Mouse (Mus musculus): ENCODE measurements around the gene Nol4l. TPM values are rescaled to one million over a fixed set of nuclear protein-coding genes. Genes with fewer than 3 reads are reported as not detected.
"Not testable (repeated sequence)": the region's sequence is repeated elsewhere in the genome, so short reads cannot be mapped to it uniquely, and the experiment has no call there.

Nol4l gene
- polyA plus RNA-seq, 1 experiment from 2014 or later, result 10.3 TPM

DNA sequence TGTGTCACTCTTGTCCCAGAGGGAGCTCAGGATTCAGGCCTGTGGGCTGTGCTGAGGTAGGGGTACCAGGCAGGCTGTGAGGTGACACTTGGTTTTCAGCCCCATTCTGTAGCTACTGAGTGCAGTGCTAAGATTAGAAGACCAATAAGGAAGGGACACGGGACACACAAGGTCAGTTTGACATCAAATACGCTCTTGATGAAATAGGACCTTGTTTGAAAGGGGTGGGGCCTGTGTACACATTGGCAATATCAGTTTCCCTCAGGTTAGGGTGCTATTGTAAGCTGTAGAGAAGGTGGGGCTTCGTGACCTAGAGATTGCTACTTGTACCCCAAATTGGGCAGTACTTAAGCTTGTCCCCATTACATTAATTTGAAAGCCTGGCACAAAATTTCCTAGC lies 124.9 kb downstream of the Nol4l start:
- no peak overlapping the region for H3K27ac ChIP-seq (replicated peaks)
- peaks cover 44% of the 10 kb centered on the region for H3K36me3 ChIP-seq
- no peaks in the 10 kb centered on the region for H3K4me1 ChIP-seq
- no peaks in the 10 kb centered on the region for H3K27me3 ChIP-seq
- 80% methylated on average over 3 of the region's 3 CpGs for WGBS
- H3K4me2 ChIP-seq (replicated peaks), result no peak overlapping the region
- H3K9ac ChIP-seq, result no peak overlapping the region
- no peaks in the 10 kb centered on the region for H3K9me3 ChIP-seq (replicated peaks)
- ATAC-seq (ENCODE audit: insufficient number of reproducible peaks, low FRiP score, low TSS enrichment, low read depth), result no peak
- no peak overlapping the region for H3K4me3 ChIP-seq (replicated peaks)

DNA sequence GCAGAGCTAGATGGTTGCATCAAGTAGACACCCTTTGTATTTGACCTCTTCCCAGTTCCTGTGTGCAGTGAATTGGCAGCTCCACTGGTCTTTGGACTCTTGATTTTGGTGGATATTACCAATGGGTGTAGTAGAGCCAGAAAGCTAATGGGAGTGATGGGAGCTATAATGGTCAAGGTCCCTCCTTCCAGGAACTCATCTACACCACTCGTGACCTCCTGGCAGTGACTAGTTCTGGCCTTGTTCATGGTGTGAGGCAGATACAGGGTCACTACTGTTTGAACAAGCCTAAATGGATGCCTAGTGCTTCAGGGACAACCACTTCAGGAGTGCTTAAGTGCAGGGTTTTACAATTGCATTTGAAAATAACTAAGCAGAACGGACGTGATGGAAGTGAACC lies 125.7 kb downstream of the Nol4l start:
- H3K9ac ChIP-seq, result no peak overlapping the region
- 91% methylated on average over 3 of the region's 3 CpGs for WGBS
- no peak overlapping the region for H3K27ac ChIP-seq (replicated peaks)
- no peaks in the 10 kb centered on the region for H3K27me3 ChIP-seq
- ATAC-seq (ENCODE audit: insufficient number of reproducible peaks, low FRiP score, low TSS enrichment, low read depth), result no peak
- no peak overlapping the region for H3K4me3 ChIP-seq (replicated peaks)
- H3K4me2 ChIP-seq (replicated peaks), result no peak overlapping the region
- H3K4me1 ChIP-seq, result no peaks in the 10 kb centered on the region
- H3K36me3 ChIP-seq, result peaks cover 45% of the 10 kb centered on the region
- no peaks in the 10 kb centered on the region for H3K9me3 ChIP-seq (replicated peaks)

DNA sequence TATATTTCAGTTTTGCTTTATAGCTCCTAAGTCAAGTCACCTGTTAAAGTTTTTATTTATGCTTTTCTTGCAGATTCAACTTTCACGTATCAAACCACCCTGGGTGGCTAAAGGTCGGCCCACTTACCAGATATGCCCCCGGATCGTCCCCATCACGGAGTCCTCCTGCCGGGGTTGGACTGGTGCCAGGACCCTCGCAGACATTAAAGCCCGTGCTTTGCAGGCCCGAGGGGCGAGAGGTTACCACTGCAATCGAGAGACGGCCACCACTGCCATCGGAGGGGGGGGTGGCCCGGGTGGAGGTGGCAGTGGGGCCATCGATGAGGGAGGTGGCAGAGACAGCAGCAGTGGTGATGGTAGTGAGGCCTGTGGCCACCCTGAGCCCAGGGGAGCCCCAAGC lies 130.6 kb downstream of the Nol4l start:
- no peak overlapping the region for H3K9ac ChIP-seq
- H3K27ac ChIP-seq (replicated peaks), result no peak overlapping the region
- H3K4me2 ChIP-seq (replicated peaks), result no peak overlapping the region
- no peak overlapping the region for H3K4me3 ChIP-seq (replicated peaks)
- H3K27me3 ChIP-seq, result no peaks in the 10 kb centered on the region
- ATAC-seq (ENCODE audit: insufficient number of reproducible peaks, low FRiP score, low TSS enrichment, low read depth), result no peak
- H3K9me3 ChIP-seq (replicated peaks), result no peaks in the 10 kb centered on the region
- H3K36me3 ChIP-seq, result peaks cover 84% of the 10 kb centered on the region
- WGBS, result 83% methylated on average over 15 of the region's 15 CpGs
- H3K4me1 ChIP-seq, result no peaks in the 10 kb centered on the region

DNA sequence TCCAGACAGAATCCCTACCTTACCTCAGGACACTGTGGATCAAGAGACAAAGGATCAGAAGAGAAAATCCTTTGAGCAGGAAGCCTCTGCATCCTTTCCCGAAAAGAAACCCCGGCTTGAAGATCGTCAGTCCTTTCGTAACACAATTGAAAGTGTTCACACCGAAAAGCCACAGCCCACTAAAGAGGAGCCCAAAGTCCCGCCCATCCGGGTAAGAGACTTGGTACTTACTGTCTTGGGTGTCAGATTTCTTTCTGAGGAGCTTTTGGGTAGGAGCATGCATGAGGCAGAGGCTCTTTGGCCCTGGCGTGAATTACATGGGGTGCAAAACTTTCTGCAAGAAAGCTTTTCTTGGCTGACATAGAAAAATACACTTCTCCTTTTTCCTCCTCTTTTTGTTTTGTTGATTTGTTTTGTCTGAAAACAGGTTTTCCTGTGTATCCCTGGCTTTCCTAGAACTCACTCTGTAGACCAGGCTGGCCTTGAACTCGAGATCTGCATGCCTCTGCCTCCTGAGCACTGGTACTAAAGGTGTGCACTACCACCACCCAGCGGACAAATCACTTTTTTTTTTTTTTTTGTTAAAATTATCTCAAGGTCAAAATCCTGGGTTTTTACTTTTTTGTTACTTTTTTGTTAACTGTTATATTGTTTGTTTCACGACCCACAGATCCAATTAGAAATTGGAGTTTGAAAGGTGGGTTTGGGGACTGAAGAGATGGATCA lies 131.8 kb downstream of the Nol4l start:
- Histone ChIP-seq H3K4me2 (replicated peaks) (no peak overlapping the region), H3K9ac (no peak overlapping the region), H3K27me3 (no peaks in the 10 kb centered on the region), H3K4me1 (no peaks in the 10 kb centered on the region), H3K9me3 (replicated peaks) (no peaks in the 10 kb centered on the region), H3K27ac (replicated peaks) (no peak overlapping the region), H3K4me3 (replicated peaks) (no peak overlapping the region), H3K36me3 (peaks cover 96% of the 10 kb centered on the region)
- ATAC-seq (ENCODE audit: insufficient number of reproducible peaks, low FRiP score, low TSS enrichment, low read depth), result no peak
- WGBS, result 85% methylated on average over 11 of the region's 11 CpGs

DNA sequence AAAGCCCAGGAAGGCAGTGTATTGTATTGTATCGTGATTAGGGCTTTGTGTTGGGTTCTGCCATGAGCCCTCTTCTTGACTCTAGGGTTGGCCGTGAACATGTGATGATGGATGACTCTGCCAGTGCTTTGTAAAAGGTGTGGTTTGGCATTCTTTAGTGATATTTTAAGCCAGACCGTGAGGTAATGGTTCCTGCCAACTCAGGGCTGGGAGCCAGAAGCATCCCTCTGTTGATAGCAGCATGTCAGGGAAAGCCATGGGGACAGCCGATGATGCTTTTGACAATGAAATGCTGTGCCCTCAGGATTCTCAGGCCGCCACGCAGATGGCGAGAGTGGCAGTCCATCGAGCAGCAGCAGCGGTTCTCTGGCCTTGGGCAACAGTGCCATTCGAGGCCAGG lies 136.7 kb downstream of the Nol4l start:
- ATAC-seq (ENCODE audit: insufficient number of reproducible peaks, low FRiP score, low TSS enrichment, low read depth), result no peak
- Histone ChIP-seq H3K4me1 (no peaks in the 10 kb centered on the region), H3K9me3 (replicated peaks) (no peaks in the 10 kb centered on the region), H3K4me3 (replicated peaks) (no peak overlapping the region), H3K9ac (no peak overlapping the region), H3K36me3 (peaks cover 72% of the 10 kb centered on the region), H3K27me3 (no peaks in the 10 kb centered on the region), H3K4me2 (replicated peaks) (no peak overlapping the region), H3K27ac (replicated peaks) (no peak overlapping the region)
- 92% methylated on average over 10 of the region's 10 CpGs for WGBS

DNA sequence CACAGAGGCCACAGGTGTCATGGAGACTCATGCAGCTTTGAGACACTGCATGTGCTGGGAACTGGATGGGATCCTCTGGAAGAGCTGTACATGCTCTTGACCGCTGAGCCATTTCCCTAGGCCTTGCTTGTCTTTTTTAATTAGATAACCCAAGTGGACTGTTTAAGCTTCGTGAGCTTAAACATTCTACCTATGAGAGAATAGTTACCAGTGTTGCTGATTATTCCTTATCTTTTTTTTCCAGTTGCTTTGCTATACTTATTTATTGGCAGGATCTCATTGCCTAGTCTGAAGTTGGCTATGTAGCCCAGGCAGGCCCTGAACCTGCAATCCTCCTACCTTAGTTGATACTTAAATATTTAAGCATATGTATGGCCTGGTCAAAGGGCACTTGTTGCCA lies 139.9 kb downstream of the Nol4l start:
- H3K9ac ChIP-seq, result no peak overlapping the region
- H3K27me3 ChIP-seq, result no peaks in the 10 kb centered on the region
- H3K4me1 ChIP-seq, result no peaks in the 10 kb centered on the region
- ATAC-seq (ENCODE audit: insufficient number of reproducible peaks, low FRiP score, low TSS enrichment, low read depth), result no peak
- H3K36me3 ChIP-seq, result peaks cover 60% of the 10 kb centered on the region
- no peak overlapping the region for H3K4me3 ChIP-seq (replicated peaks)
- H3K4me2 ChIP-seq (replicated peaks), result no peak overlapping the region
- no peak overlapping the region for H3K27ac ChIP-seq (replicated peaks)
- 92% methylated on average over 2 of the region's 2 CpGs for WGBS
- no peaks in the 10 kb centered on the region for H3K9me3 ChIP-seq (replicated peaks)

DNA sequence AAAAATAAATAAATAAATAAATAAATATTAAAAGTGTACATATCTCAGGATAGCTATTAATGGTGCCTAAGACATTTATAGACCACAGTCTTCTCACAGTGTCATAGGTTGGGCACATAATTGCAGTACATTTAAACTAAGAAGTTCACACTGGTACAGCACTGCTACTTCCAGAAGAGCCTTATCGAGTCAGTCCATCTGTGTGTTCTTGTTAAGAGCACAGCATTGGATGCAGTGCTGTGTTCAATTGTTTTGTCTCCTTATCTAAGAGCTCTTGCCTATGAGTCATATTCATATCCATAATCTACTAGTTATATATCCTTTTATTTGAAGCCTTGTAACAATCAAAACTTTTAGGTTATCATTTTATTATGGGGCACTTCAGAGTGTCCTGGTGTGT lies 149.3 kb downstream of the Nol4l start:
- 90% methylated on average over 1 of the region's 1 CpGs for WGBS
- no peaks in the 10 kb centered on the region for H3K27me3 ChIP-seq
- H3K4me2 ChIP-seq (replicated peaks), result no peak overlapping the region
- no peaks in the 10 kb centered on the region for H3K4me1 ChIP-seq
- peaks cover 39% of the 10 kb centered on the region for H3K36me3 ChIP-seq
- no peaks in the 10 kb centered on the region for H3K9me3 ChIP-seq (replicated peaks)
- no peak overlapping the region for H3K4me3 ChIP-seq (replicated peaks)
- no peak overlapping the region for H3K9ac ChIP-seq
- H3K27ac ChIP-seq (replicated peaks), result no peak overlapping the region
- no peak for ATAC-seq (ENCODE audit: insufficient number of reproducible peaks, low FRiP score, low TSS enrichment, low read depth)

DNA sequence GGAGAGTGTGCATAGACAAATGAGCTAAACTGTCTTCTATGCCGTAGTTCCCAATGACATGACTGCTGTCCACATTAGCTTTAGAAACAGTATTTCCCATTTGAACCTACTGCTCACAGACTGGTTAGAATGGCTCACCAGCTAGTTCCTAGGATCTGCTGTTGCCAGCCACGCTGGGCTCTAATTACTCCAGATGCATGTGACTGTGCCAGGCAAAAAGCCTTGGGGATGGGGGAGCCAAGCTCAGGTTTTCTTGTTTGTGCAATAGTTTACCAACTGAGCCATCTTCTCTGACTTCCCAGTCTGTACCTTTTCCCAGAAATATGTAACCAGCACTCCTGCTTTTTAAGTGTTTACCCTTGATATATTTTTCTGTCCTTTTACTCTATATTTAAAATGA lies 154.4 kb downstream of the Nol4l start:
- Histone ChIP-seq H3K9ac (no peak overlapping the region), H3K4me1 (no peaks in the 10 kb centered on the region)
- 77% methylated on average over 2 of the region's 2 CpGs for WGBS

DNA sequence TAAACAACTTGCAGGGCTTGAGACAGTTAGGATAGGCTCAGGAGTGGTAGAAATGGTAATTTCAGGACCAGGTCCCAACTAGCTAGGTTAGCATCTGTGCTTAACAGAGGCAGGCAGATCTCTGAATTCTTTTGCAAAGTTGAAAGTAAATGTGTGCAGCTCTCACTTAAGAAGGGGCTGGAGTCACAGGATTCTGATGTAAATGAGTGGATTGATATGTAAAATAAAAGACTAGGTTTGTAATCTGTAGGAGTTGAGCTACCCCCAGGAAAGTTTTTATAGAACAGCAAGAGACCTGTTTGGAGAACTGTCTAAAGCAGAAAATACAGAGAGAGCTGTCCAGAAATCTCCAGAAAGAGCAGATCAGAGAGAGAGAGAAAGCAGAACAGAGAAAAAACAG lies 158.9 kb downstream of the Nol4l start:
- Histone ChIP-seq H3K9ac (no peak overlapping the region), H3K36me3 (peaks cover 31% of the 10 kb centered on the region), H3K27ac (replicated peaks) (no peak overlapping the region), H3K27me3 (no peaks in the 10 kb centered on the region), H3K4me1 (no peaks in the 10 kb centered on the region), H3K9me3 (replicated peaks) (no peaks in the 10 kb centered on the region), H3K4me3 (replicated peaks) (no peak overlapping the region), H3K4me2 (replicated peaks) (no peak overlapping the region)
- ATAC-seq (ENCODE audit: insufficient number of reproducible peaks, low FRiP score, low TSS enrichment, low read depth), result no peak

More for the DNA sequence above, 154.4 kb downstream of the Nol4l start:
- H3K9me3 ChIP-seq (replicated peaks), result no peaks in the 10 kb centered on the region
- H3K4me3 ChIP-seq (replicated peaks), result no peak overlapping the region
- H3K27me3 ChIP-seq, result no peaks in the 10 kb centered on the region
- ATAC-seq (ENCODE audit: insufficient number of reproducible peaks, low FRiP score, low TSS enrichment, low read depth), result no peak
- H3K27ac ChIP-seq (replicated peaks), result no peak overlapping the region
- peaks cover 19% of the 10 kb centered on the region for H3K36me3 ChIP-seq
- no peak overlapping the region for H3K4me2 ChIP-seq (replicated peaks)

DNA sequence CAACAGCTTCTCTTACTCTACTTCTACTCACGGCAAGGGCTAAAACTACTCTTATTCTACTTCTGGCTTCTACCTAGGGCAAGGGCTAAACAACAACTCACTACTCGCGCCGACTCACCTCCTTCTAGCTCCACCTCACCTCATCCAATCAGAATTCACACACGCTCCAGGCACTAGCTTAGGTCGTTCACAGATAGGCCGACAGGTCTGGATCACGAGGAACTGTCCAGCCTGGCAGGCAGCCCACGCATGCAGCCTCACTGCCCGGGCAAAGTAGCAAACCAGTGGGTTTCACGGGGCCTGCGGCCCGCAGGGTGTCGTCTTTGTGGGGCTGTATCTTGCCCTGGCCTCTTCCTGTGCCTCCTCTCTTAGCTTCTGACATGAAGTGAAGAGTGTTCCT lies 165.2 kb downstream of the Nol4l start:
- not testable (repeated sequence) for H3K27ac ChIP-seq (replicated peaks); H3K4me1 ChIP-seq; H3K9ac ChIP-seq; H3K27me3 ChIP-seq; H3K4me2 ChIP-seq (replicated peaks); H3K9me3 ChIP-seq (replicated peaks); ATAC-seq (ENCODE audit: insufficient number of reproducible peaks, low FRiP score, low TSS enrichment, low read depth); H3K4me3 ChIP-seq (replicated peaks)
- H3K36me3 ChIP-seq, result peaks cover 58% of the 10 kb centered on the region
- WGBS, result 92% methylated on average over 14 of the region's 14 CpGs

DNA sequence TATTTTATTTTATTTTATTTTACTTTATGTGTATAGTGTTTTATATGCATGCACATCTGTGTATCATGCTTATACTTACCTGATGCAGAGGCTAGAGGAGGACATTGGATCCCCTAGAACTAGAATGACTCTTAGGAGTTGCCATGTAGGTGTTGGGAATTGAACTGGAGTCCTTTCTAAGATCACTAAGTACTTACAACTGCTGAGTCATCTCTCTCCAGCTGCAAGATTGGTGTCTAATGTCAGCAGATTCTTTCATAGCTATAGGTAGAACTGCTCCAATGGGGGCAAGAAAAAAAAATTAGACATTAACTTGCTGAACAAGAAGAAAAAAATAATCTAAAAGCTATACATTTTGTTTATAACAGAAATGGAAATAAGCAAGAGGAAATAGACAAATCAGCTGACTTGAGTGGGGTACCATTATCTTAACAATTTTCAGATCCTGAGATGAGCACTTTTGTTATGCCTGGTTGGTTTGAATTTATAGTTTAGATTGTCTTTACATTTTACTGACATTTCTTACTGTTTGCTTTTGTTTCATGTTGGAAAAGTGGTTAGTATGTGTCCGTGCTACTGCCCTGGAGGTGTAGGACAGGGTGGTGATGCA lies 168.6 kb downstream of the Nol4l start:
- Histone ChIP-seq H3K4me1 (no peaks in the 10 kb centered on the region), H3K9ac (no peak overlapping the region), H3K4me2 (replicated peaks) (no peak overlapping the region), H3K9me3 (replicated peaks) (no peaks in the 10 kb centered on the region), H3K27me3 (no peaks in the 10 kb centered on the region), H3K27ac (replicated peaks) (no peak overlapping the region), H3K4me3 (replicated peaks) (no peak overlapping the region), H3K36me3 (peaks cover 63% of the 10 kb centered on the region)
- 91% methylated on average over 1 of the region's 1 CpGs for WGBS
- ATAC-seq (ENCODE audit: insufficient number of reproducible peaks, low FRiP score, low TSS enrichment, low read depth), result no peak
